Mouse (Mus musculus) bone marrow, adult 2 months (tissue): ENCODE measurements at regions not wholly inside any gene's neighbourhood (a gene's known extent, or its start where the extent isn't known, plus 50 kb on each side); places are given as distances from the start of the nearest gene placed in this dataset.

Source experiments
- CTCF ChIP-seq: fragments of 200-500 bp; IDR thresholded peaks from 2 replicates; pipeline ENCODE4 v1.5.1; 2011; ENCODE audit warnings: low read length, control low read depth; ENCODE audit not compliant: control insufficient read depth, insufficient read depth
- POLR2A ChIP-seq: fragments of 200-500 bp; IDR thresholded peaks from 2 replicates; pipeline ENCODE4 v1.6.1; 2011; ENCODE audit warnings: low read depth, mild to moderate bottlenecking, control low read depth, low read length, borderline replicate concordance; ENCODE audit not compliant: control insufficient read depth

DNA sequence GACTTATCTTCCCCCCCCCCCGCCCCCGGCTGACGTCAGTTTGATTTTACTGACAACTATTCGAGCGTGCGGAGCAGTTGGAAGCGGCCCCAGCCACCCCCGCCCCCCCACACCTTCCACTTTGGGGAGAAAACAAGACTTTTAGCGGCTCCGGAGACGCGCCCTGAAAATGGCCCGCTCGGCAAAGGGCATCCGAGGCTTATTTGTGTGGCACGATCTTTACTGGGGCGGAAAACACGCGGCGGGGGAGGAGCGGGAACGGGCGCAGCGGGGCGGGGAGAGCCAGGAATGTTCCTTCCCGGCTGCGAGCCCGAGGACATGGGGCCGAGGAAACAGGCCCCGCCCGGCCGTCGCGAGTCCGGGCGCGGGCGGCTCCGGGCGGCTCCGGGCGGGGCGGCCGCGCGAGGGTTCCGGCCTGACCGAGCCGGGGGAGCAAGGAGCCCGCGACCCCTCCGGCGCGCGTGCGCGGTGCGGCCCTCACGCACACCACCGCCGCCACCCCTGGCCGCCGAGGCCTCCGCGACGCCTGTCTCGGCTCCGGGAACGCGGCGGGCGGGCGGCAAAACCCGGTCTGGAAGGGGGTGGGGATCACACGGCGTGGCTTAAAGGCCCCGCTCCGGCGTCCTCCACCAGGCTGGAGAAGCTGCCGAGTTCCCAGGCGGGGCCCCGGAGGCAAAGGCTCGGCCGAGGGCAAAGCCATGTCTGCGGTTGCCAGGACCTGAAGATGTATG, 86.1 kb upstream of the Arid1b start:
- TF ChIP-seq POLR2A, result peak; percentile 33; the same call in 1 of the 2 replicates
- no peak for TF ChIP-seq CTCF
